Mouse (Mus musculus) ovary, adult 10 weeks (tissue): ENCODE data around the gene Lysmd2. TPM values are rescaled to one million over a fixed set of nuclear protein-coding genes. Genes with fewer than 3 reads are reported as not detected.

Experiments
- polyA plus RNA-seq: library from polyadenylated mRNA; stranded (reverse); fragments of 350-450 nt; fragmentation: Illumina TruSeq; extraction: RNeasy Lipid Tissue Mini Kit (QIAGEN cat#74804); gene quantifications from one replicate; pipeline ENCODE4 v1.2.3, GENCODE M21; 2014

Gene Lysmd2
- 38.9 TPM for polyA plus RNA-seq

GRCm38 (mm10) chr9:75625556-75626307, at the start of gene Lysmd2:
Gene Lysmd2 (plus strand): TSS chr9:75625741.

GRCm38 (mm10) chr9:75610571-75611493, 14.7 kb upstream of the Lysmd2 start, which contains the start of gene Tmod2:
Gene Tmod2 (minus strand): TSS chr9:75611325.

GRCm38 (mm10) chr9:75683426-75684191, 58.1 kb downstream of the Lysmd2 start, which contains the start of gene Scg3:
Gene Scg3 (minus strand): TSS chr9:75684056.

Other genes starting within 250 kb of the Lysmd2 start
- 63.2 TPM for gene Mapk6, start 215.7 kb upstream of the Lysmd2 start, polyA plus RNA-seq
- 56.4 TPM for gene Leo1, start 184.2 kb upstream of the Lysmd2 start, polyA plus RNA-seq
- gene Tmod3, start 66.1 kb upstream of the Lysmd2 start, polyA plus RNA-seq: 149 TPM
- 8.8 TPM for gene Tmod2, start 14.4 kb upstream of the Lysmd2 start, polyA plus RNA-seq
- 6.7 TPM for gene Scg3, start 58.3 kb downstream of the Lysmd2 start, polyA plus RNA-seq
- 5.4 TPM for gene Bmp5, start 149.6 kb downstream of the Lysmd2 start, polyA plus RNA-seq